Mouse (Mus musculus) regulatory T cell (primary cell): Measurements from ENCODE around the gene Rnps1.
"Not testable (repeated sequence)": the region's sequence is repeated elsewhere in the genome, so short reads cannot be mapped to it uniquely, and the experiment has no call there.

Experiments used
- in situ Hi-C: fragments of 300-600 bp; cut with MboI, MseI; formaldehyde crosslinking; loops from one replicate; pipeline ENCODE4 v1.15.1; 2025; ENCODE audit warnings: high pct_unique_total_duplicates

The Rnps1 gene

GRCm38 (mm10) chr17:24414230-24414976 is at the start of gene Rnps1:
Gene Rnps1 (plus strand): TSS chr17:24414565.
- in situ Hi-C loops, result no loop called here

GRCm38 (mm10) chr17:24365863-24366262 is 48.5 kb upstream of the Rnps1 start:
- in situ Hi-C loops, result no loop called here

- in situ Hi-C loops, result no loop called here
These were observed 39.2 kb upstream of the Rnps1 start for GRCm38 (mm10) chr17:24375094-24375712.

GRCm38 (mm10) chr17:24375886-24376285 is 38.5 kb upstream of the Rnps1 start:
- in situ Hi-C loops, result no loop called here

GRCm38 (mm10) chr17:24378496-24378895 is 35.9 kb upstream of the Rnps1 start:
- in situ Hi-C loops, result no loop called here

GRCm38 (mm10) chr17:24383789-24384188 is 30.6 kb upstream of the Rnps1 start:
- in situ Hi-C loops, result no loop called here

GRCm38 (mm10) chr17:24388711-24389110 is 25.7 kb upstream of the Rnps1 start:
- in situ Hi-C loops, result loop anchor here (5.0 kb wide), 1 partner anchor 54 kb away; the partner anchor contains the start of gene Dnase1l2

GRCm38 (mm10) chr17:24389865-24390264 is 24.5 kb upstream of the Rnps1 start:
- in situ Hi-C loops, result loop anchor here (5.0 kb wide), 1 partner anchor 52 kb away; the partner anchor contains the start of gene Dnase1l2

- in situ Hi-C loops, result no loop called here
These were observed 23.2 kb upstream of the Rnps1 start for GRCm38 (mm10) chr17:24391149-24391548.

- in situ Hi-C loops, result no loop called here
These were observed 20.8 kb upstream of the Rnps1 start for GRCm38 (mm10) chr17:24393527-24393926.

- in situ Hi-C loops, result no loop called here
These were observed 19.9 kb upstream of the Rnps1 start for GRCm38 (mm10) chr17:24394456-24394855.

GRCm38 (mm10) chr17:24402371-24402770 is 12.0 kb upstream of the Rnps1 start:
- in situ Hi-C loops, result no loop called here

GRCm38 (mm10) chr17:24407116-24407803 is 7.1 kb upstream of the Rnps1 start:
- in situ Hi-C loops, result no loop called here

GRCm38 (mm10) chr17:24413557-24414211 is 681 bp upstream of the Rnps1 start:
- in situ Hi-C loops, result no loop called here

GRCm38 (mm10) chr17:24415011-24415410 is 646 bp downstream of the Rnps1 start:
- in situ Hi-C loops, result no loop called here

- in situ Hi-C loops, result no loop called here
These were observed 1.8 kb downstream of the Rnps1 start for GRCm38 (mm10) chr17:24416051-24416652.

GRCm38 (mm10) chr17:24423114-24423513 is 8.7 kb downstream of the Rnps1 start:
- in situ Hi-C loops, result no loop called here

GRCm38 (mm10) chr17:24424489-24424888 is 10.1 kb downstream of the Rnps1 start:
- in situ Hi-C loops, result no loop called here

GRCm38 (mm10) chr17:24425326-24425725 is 11.0 kb downstream of the Rnps1 start:
- in situ Hi-C loops, result not testable (repeated sequence)

GRCm38 (mm10) chr17:24425905-24426304 is 11.5 kb downstream of the Rnps1 start:
- in situ Hi-C loops, result no loop called here

GRCm38 (mm10) chr17:24426471-24427169 is 12.3 kb downstream of the Rnps1 start, which contains the start of gene Eci1:
Gene Eci1 (plus strand): TSS chr17:24426641.
- in situ Hi-C loops, result no loop called here
